Mouse (Mus musculus) kidney, embryonic 14.5 days (tissue): Measurements from ENCODE around the gene Kri1. TPM values are rescaled to one million over a fixed set of nuclear protein-coding genes. Genes with fewer than 3 reads are reported as not detected.
"Not testable (repeated sequence)": the region's sequence is repeated elsewhere in the genome, so short reads cannot be mapped to it uniquely, and the experiment has no call there.

Experiments
- ATAC-seq: fragments of 200-750 bp; cut with Nextera tagmentation; 2 replicates; pipeline ENCODE4 v1.8.0; 2017; ENCODE audit warnings: moderate number of reproducible peaks, mild to moderate bottlenecking, moderate TSS enrichment, moderate library complexity; ENCODE audit not compliant: low FRiP score, low TSS enrichment
- H3K27ac ChIP-seq: fragments of 300-500 bp; sonication (generic); 2 replicates; pipeline ENCODE4 v1.5.1; 2014; ENCODE audit warnings: low read depth, mild to moderate bottlenecking, low read length, moderate library complexity, mixed read lengths
- H3K27me3 ChIP-seq: fragments of 300-500 bp; sonication (generic); 2 replicates; pipeline ENCODE4 v1.6.1; 2014; ENCODE audit warnings: mild to moderate bottlenecking, low read length; ENCODE audit not compliant: control insufficient read depth, insufficient read depth
- H3K36me3 ChIP-seq: fragments of 300-500 bp; sonication (generic); 2 replicates; pipeline ENCODE4 v1.6.1; 2014; ENCODE audit warnings: low read length, mixed read lengths; ENCODE audit not compliant: control insufficient read depth, insufficient read depth
- H3K4me1 ChIP-seq: fragments of 300-500 bp; sonication (generic); 2 replicates; pipeline ENCODE4 v1.6.1; 2014; ENCODE audit warnings: low read length, mixed read lengths; ENCODE audit not compliant: control insufficient read depth, insufficient read depth
- H3K4me2 ChIP-seq: fragments of 300-500 bp; sonication (generic); replicated peaks from 2 replicates; pipeline ENCODE4 v1.6.1; 2014; ENCODE audit warnings: low read depth, mild to moderate bottlenecking, low read length
- H3K4me3 ChIP-seq: fragments of 300-500 bp; sonication (generic); 2 replicates; pipeline ENCODE4 v1.5.1; 2014; ENCODE audit warnings: mild to moderate bottlenecking, low read length
- H3K9ac ChIP-seq: fragments of 300-500 bp; sonication (generic); 2 replicates; pipeline ENCODE4 v1.6.1; 2014; ENCODE audit warnings: low read depth, mild to moderate bottlenecking, low read length, moderate library complexity
- H3K9me3 ChIP-seq: fragments of 300-500 bp; sonication (generic); 2 replicates; pipeline ENCODE4 v1.6.1; 2016; ENCODE audit warnings: low read length; ENCODE audit not compliant: control insufficient read depth
- WGBS: fragments of 180-500 bp; shearing (Covaris S2); extraction: QIAGEN DNeasy Blood & Tissue Kit; methylation state at CpG from one replicate; pipeline ENCODE4 v1.1.7; 2014; 5-methylcytosine and 5-hydroxymethylcytosine counted together
- polyA plus RNA-seq: library from polyadenylated mRNA; unstranded; fragments of >200 nt; fragmentation: Nextera tagmentation; extraction: Ambion mirVana; gene quantifications from 2 replicates; pipeline ENCODE4 v1.2.1, GENCODE M21; 2014

Kri1 gene
- polyA plus RNA-seq, 1 experiment from 2014 or later = 18.6 TPM

- WGBS = 82% methylated on average over 8 of the region's 8 CpGs
- ATAC-seq = no peak
These were observed 14.7 kb downstream of the Kri1 start for GRCm38 (mm10) chr9:21273094-21273493.

DNA sequence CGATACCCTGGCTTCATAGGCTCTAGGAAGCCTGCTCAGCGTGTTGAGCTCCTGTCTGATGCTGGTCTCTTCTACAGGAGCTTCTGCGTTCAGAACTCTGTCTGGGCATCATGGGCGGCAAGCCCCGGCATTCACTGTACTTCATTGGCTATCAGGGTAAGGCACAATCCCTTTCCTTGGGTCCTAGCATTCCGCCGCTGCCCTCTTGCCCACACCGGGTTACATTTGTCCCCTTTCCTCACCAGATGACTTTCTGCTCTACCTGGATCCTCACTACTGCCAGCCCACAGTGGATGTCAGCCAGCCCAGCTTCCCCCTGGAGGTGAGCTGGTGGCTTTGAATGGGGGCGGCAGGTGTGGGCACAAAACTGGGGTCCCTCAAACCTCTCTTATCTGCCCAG lies 15.4 kb downstream of the Kri1 start:
- Histone ChIP-seq H3K36me3 (peaks cover 92% of the 10 kb centered on the region), H3K27me3 (no peaks in the 10 kb centered on the region), H3K4me2 (no peak overlapping the region), H3K4me1 (no peaks in the 10 kb centered on the region), H3K9ac (no peak overlapping the region), H3K4me3 (no peak overlapping the region), H3K27ac (no peak overlapping the region), H3K9me3 (no peaks in the 10 kb centered on the region)
- WGBS = 94% methylated on average over 9 of the region's 9 CpGs
- no peak for ATAC-seq

More at GRCm38 (mm10) chr9:21273094-21273493, 14.7 kb downstream of the Kri1 start:
- H3K9me3 ChIP-seq = no peaks in the 10 kb centered on the region
- H3K27me3 ChIP-seq = no peaks in the 10 kb centered on the region
- H3K4me1 ChIP-seq = no peaks in the 10 kb centered on the region
- no peak overlapping the region for H3K9ac ChIP-seq
- H3K27ac ChIP-seq = no peak overlapping the region
- no peak overlapping the region for H3K4me3 ChIP-seq
- H3K36me3 ChIP-seq = peaks cover 91% of the 10 kb centered on the region
- no peak overlapping the region for H3K4me2 ChIP-seq

GRCm38 (mm10) chr9:21269590-21269989 lies 18.2 kb downstream of the Kri1 start:
- 88% methylated on average over 5 of the region's 5 CpGs for WGBS
- not testable (repeated sequence) for H3K9me3 ChIP-seq, H3K4me2 ChIP-seq, H3K9ac ChIP-seq, H3K4me3 ChIP-seq, H3K27ac ChIP-seq, H3K27me3 ChIP-seq, ATAC-seq
- Histone ChIP-seq H3K36me3 (peaks cover 74% of the 10 kb centered on the region), H3K4me1 (peaks cover 15% of the 10 kb centered on the region)

DNA sequence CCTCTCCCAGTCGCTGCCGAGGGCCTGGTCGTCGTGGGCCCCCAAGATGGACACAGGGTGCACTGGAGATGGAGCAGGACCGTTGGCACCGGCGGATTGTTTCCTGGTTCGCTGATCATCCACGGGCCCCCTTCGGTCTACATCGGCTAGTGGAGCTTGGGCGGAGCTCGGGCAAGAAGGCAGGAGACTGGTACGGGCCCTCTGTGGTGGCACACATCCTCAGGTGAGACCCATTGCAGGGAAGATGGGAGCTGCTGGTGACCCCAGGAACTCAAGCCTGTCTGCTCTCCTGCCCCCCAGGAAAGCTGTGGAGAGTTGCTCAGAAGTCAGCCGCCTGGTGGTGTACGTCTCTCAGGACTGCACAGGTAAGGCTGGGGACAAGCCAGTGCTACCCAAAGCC lies 19.5 kb downstream of the Kri1 start:
- H3K27me3 ChIP-seq = no peaks in the 10 kb centered on the region
- WGBS = 96% methylated on average over 16 of the region's 16 CpGs
- no peak overlapping the region for H3K4me2 ChIP-seq
- no peak overlapping the region for H3K4me3 ChIP-seq
- no peak overlapping the region for H3K27ac ChIP-seq
- H3K9ac ChIP-seq = no peak overlapping the region
- no peak for ATAC-seq
- no peaks in the 10 kb centered on the region for H3K9me3 ChIP-seq
- H3K4me1 ChIP-seq = peaks cover 18% of the 10 kb centered on the region
- peaks cover 61% of the 10 kb centered on the region for H3K36me3 ChIP-seq

DNA sequence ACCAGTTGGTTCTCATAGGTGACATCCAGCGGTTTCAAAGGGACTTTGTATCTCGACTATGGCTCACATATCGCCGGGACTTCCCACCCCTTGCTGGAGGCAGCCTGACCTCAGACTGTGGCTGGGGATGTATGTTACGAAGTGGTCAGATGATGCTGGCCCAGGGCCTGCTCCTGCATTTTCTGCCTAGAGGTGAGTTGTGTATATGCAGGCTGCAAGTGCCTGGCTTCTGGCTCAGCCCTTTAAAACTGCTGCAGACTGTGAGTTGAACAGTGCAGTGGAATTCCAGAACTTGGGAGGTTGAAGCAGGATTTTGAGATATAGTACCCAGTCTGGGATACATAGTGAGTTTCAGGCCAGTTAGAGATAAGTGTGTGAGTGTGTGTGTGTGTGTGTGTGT lies 20.9 kb downstream of the Kri1 start:
- Histone ChIP-seq H3K4me1 (peaks cover 18% of the 10 kb centered on the region), H3K4me3 (no peak overlapping the region), H3K27ac (no peak overlapping the region), H3K36me3 (peaks cover 46% of the 10 kb centered on the region), H3K4me2 (no peak overlapping the region), H3K27me3 (no peaks in the 10 kb centered on the region), H3K9me3 (no peaks in the 10 kb centered on the region), H3K9ac (no peak overlapping the region)
- no peak for ATAC-seq
- WGBS = 84% methylated on average over 5 of the region's 5 CpGs

- 5% methylated on average over 11 of the region's 11 CpGs for WGBS
- Histone ChIP-seq H3K4me1 (peaks cover 18% of the 10 kb centered on the region), H3K27ac (no peak overlapping the region), H3K4me3 (peak overlapping the region; percentile 93), H3K4me2 (peak overlapping the region; percentile 83), H3K36me3 (peaks cover 34% of the 10 kb centered on the region), H3K9ac (peak overlapping the region; percentile 90), H3K27me3 (no peaks in the 10 kb centered on the region), H3K9me3 (no peaks in the 10 kb centered on the region)
- ATAC-seq = peak; percentile 25
These were observed 22.2 kb downstream of the Kri1 start for GRCm38 (mm10) chr9:21265611-21266010.

DNA sequence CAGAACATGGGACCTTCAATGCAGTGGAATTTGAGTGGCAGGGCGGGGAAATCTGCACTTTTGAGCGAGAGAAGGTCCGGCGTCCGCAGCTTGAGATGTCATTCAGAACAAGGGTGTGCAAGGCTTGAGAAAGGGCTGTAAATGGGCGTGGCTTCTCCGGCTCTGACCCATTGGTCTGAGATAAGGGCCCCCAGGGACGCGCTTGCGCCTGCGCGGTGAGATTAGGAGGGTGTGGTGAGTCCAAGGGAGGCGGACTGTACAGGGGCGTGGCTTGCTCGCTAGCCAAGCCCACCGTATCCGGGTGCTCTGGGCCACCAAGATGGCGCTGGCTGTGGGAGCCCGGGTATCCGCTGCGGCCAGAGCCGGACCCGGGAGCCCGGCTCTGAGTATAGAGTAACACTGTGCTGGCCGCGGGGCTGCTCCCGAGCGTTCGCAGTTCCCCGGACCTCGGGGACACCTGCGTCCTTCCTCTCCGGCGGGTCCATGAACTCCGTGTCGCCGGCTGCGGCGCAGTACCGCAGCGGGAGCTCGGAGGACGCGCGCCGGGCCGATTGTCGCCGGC lies 22.7 kb downstream of the Kri1 start, which contains the start of gene Atg4d:
Atg4d (plus strand) TSS at position 294 of the 562 bp plus-strand sequence.
- under 1% methylated on average over 47 of the region's 49 CpGs for WGBS
- peak within 1 kb of the TSS; percentile 90 for H3K9ac ChIP-seq
- H3K4me2 ChIP-seq = peak within 1 kb of the TSS; percentile 83
- ATAC-seq = peak; percentile 98
- peak within 1 kb of the TSS; percentile 93 for H3K4me3 ChIP-seq
- H3K27me3 ChIP-seq = no peaks in the 10 kb centered on the region
- H3K27ac ChIP-seq = peak within 1 kb of the TSS; percentile 69
- peaks cover 18% of the 10 kb centered on the region for H3K4me1 ChIP-seq
- H3K36me3 ChIP-seq = peaks cover 28% of the 10 kb centered on the region
- no peaks in the 10 kb centered on the region for H3K9me3 ChIP-seq

GRCm38 (mm10) chr9:21264272-21264999 lies 23.3 kb downstream of the Kri1 start:
- WGBS = 13% methylated on average over 17 of the region's 17 CpGs
- H3K9ac ChIP-seq = peak overlapping the region; percentile 36; the same call in 1 of the 2 replicates
- H3K9me3 ChIP-seq = no peaks in the 10 kb centered on the region
- peaks cover 18% of the 10 kb centered on the region for H3K4me1 ChIP-seq
- H3K4me3 ChIP-seq = peak overlapping the region; percentile 93
- ATAC-seq = no peak; the same call in none of the 2 replicates
- H3K27ac ChIP-seq = peak overlapping the region; percentile 69; the same call in 1 of the 2 replicates
- no peaks in the 10 kb centered on the region for H3K27me3 ChIP-seq
- H3K4me2 ChIP-seq = peak overlapping the region; percentile 58
- H3K36me3 ChIP-seq = peaks cover 22% of the 10 kb centered on the region

DNA sequence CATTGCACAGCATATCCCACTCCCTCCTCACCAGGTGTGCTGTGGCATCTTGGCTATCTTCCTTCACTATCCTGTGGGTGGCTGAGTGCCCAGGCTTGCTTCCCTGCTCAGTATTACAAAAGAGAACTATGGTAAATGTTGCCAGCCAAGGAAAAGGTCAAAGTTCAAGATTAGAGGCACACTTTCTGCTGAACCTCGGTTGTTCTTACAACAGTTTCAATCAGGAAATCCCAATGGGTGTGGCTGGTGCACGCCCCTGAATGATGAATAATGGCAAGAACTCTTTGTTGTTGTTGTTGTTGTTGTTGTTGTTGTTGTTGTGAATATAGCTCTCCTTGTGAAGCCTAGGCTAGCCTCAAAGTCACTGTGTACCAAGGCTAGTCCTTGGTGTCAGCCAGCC lies 25.9 kb downstream of the Kri1 start:
- 74% methylated on average over 2 of the region's 2 CpGs for WGBS
- no peaks in the 10 kb centered on the region; the same call in 1 of the 2 replicates for H3K36me3 ChIP-seq

More for the DNA sequence above, 25.9 kb downstream of the Kri1 start:
- no peak for ATAC-seq
- no peaks in the 10 kb centered on the region for H3K9me3 ChIP-seq
- H3K4me3 ChIP-seq = no peak overlapping the region
- H3K4me1 ChIP-seq = peaks cover 17% of the 10 kb centered on the region
- no peak overlapping the region for H3K27ac ChIP-seq
- no peaks in the 10 kb centered on the region for H3K27me3 ChIP-seq
- H3K4me2 ChIP-seq = no peak overlapping the region
- H3K9ac ChIP-seq = no peak overlapping the region
